Mouse (Mus musculus) natural killer cell, adult 2 months (primary cell): ENCODE measurements around the gene Ino80d.

ENCODE experiments used
- DNase-seq, 2 experiments: peaks; one replicate each; pipeline ENCODE4 v3.0.0; 2022; ENCODE audit warnings: low spot score in 2 of 2

Gene Ino80d

DNA sequence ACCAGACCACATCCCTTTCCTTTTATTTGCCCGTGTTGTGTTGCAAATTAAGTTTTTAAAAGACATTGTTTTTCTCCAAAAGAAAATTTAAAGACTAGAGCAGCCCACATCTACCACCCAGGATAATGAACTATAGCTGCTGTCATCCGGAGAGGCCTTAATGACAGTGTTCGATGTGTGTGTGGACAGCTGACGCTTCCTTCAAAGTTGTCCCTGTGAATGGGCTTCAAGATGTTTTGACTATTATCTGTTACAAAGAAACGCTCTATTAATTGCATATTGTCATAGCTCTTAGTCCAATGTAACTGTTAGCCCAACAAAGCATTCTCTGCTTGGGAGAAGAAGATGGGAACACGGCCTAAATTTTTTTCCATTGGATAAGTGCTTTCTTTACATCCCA lies 200.0 kb downstream of the Ino80d start:
- no peak for DNase-seq

DNA sequence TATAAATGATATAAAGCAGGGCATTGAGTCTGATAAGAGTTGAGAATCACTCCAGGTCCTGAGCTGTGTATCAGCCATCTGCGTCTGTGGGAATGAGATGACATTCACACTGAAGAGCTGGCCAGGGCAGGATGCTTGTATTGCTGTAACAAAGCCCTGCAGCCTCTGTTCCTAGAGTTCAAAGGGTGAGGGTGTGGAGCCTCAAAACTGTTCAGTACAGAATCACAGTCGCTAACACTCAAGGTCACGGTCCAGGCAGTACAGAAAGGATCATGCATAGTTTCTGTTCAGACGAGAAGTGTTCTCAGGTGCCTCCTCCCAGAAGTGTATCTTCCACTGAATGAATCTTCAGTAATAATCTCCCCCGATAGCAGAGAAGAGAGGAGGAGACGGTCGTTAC lies 203.0 kb downstream of the Ino80d start:
- no peak for DNase-seq

DNA sequence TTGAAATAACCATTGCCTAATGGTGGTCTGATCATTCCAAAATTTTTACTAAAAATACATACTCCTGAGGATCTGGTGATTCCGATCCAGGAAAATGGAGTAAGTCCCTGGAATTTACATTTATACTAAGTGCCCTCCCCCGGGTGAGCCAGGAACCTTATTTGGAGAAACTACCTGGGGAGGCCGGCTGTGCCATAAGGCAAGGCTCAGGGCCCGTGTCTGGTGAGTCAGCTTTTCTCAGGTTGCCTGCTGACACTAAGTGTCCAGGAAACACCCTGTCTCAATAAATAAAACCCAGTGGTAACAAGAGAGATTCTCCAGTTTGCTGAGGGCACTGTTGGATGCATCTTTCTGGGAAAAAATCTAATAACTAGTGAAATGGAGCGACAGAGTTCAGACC lies 205.3 kb downstream of the Ino80d start:
- no peak for DNase-seq

DNA sequence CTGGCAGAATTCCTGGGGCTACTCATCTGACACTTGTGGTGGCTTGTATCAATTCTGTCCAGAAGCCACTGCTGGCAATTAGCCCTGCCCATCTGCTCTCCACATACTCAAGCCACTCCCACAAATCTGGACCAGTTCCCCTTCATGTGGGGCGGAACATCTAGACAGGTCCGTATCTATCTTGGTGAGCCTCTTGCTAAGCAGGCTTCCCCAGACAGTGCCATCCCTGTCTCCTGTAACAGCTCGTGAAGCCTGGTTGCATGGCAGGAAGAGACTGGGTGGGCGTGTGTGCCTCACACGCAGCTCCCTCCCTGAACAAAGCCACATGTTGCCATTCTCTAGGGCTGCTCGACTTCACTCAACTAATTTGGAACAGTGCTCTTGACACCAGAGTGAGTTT lies 206.0 kb downstream of the Ino80d start:
- no peak for DNase-seq
